Mouse (Mus musculus): ENCODE measurements around the gene Tmem115.
"Not testable (repeated sequence)": the region's sequence is repeated elsewhere in the genome, so short reads cannot be mapped to it uniquely, and the experiment has no call there.

Gene Tmem115

DNA sequence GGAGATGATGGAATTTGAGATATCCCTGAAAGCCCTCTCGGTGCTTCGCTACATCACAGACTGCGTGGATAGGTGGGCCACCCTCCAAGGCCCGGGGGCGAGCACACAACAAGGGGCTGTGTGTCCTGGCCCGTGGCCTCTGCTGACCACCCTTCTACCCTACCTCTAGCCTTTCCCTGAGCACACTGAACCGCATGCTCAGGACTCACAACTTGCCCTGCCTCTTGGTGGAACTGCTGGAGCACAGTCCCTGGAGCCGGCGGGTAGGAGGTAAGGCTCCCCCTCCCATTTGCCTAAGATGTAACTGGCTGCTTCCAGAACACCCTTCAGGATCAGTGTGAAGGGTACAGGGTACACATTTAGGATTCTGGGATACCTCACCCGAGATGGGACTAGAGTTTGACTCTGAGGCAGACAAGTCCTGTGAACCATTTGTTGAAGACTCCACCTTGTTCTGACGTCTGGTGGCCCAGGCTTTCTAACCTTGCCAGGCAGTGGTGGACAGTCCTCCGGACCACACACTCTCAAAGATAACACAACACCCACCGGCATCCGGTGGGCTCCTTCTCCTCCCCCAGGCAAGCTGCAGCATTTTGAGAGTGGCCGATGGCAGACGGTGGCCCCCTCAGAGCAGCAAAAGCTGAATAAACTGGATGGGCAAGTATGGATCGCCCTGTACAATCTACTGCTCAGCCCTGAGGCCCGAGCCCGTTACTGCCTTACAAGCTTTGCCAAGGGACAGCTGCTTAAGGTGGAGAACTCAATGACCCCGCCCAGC lies 15.7 kb downstream of the Tmem115 start:
- no peak for DNase-seq (ENCODE audit: low spot score in 2 of 2)

DNA sequence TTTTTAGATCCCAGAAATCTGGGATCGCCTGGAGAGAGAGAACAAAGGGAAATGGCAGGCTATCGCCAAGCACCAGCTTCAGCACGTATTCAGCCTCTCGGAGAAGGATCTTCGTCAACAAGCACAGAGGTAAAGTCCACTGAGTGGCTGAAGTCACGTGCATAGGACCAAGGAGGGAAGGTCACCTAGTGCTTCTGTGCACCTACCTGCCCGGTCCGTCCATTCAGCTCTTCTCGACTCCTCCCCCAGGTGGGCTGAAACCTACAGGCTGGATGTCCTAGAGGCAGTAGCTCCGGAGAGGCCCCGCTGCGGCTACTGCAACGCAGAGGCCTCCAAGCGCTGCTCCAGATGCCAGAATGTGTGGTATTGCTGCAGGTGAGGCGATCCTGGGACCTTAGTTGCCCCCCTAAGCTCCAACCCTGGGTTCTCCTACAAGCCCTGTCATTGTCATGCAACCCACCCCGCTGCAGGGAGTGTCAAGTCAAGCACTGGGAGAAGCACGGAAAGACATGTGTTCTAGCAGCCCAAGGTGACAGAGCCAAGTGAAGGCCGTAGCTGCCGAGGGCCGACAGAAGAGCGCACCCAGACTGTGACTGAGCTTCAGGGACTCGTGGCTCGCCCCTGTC lies 16.9 kb downstream of the Tmem115 start:
- DNase-seq (ENCODE audit: low spot score in 2 of 2), result no peak

GRCm38 (mm10) chr9:107551117-107551889 lies 17.6 kb downstream of the Tmem115 start, which contains the start of gene Rassf1:
TSS of gene Rassf1 (plus strand) at chr9:107551555.
- peak; percentile 79 to 80 for DNase-seq (ENCODE audit: low spot score in 2 of 2)

DNA sequence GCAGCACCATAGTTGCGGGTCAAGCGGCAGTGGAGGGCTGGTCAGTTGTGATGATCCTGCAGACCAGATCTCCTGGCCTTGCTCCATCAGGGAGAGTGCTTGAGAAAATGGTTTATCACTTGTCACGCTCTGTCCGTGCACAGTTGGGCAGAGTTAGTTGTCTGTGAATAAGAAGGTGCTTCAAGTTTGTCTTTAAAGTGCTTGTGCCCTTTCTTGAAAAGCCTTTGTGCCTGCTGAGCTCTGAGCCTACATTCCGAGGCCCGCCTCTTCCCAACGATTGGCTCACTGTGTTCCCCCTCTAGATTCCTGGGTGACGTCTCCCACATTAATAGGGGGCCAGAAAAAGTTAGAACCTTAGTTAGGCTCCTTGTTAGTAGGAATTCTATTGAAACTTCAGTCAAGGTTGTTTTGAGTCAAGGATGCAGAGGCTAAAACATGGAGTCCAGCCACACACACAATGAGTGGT lies 18.2 kb downstream of the Tmem115 start:
- no peak for DNase-seq (ENCODE audit: low spot score in 2 of 2)

DNA sequence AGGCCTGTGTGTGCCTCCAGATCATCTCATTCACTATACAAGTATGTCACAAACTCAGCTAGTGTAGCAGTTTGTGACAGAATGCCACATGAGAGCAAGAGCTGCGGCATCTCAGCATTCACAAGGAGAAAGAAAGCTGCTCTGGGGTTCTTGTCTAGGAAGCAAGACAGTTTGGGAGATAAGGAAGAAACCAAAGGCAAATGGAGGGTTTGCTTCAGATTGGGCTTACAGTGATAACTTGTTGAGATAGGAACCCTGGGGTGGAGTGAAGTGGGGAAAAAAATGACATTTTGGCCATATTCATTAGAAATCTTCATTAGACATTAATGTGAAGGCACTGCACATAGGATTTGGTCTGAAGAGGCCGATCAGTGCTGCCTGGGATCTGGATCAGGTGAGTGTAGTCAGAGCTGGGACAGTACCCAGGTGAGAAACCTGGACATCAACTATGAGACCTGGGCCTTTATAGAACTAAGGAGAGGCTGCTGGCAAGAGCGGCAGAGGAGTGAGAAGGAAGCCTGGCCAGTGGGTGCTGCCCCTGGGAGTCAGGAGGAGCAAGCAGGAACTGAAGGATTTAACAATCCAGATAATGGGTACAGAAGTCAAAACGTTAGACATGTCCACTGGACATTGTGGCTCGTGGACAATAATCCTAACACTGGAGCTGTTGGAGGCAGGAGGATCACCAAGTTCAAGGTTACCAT lies 19.1 kb downstream of the Tmem115 start:
- no peak for DNase-seq (ENCODE audit: low spot score in 2 of 2)

GRCm38 (mm10) chr9:107553541-107554318 lies 20.0 kb downstream of the Tmem115 start:
- DNase-seq (ENCODE audit: low spot score in 2 of 2), result no peak

DNA sequence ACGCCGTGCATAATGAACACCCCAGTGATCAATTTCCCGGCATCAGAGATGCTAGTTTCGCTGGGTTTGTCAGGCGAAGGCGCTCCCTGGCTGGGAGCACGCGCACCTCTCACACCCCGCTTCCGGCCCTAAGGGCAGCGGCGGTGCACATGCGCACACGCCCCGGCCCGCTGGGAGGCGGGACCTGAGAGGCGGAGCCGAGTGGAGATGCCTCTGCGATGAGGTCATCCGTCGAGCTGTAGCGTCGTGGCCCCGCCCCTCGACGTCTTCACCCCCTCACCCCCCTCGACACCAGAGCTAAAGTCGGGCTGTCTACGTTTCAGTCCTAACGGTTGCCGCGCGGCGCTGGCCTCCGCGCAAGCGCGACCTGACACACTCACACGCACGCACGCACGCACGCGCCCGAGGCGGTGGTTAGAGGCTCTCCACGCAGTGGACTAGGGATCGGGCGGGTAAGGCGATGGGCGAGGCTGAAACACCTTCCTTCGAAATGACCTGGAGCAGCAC lies 20.6 kb downstream of the Tmem115 start:
- peak; percentile 94 to 96 for DNase-seq (ENCODE audit: low spot score in 2 of 2)

GRCm38 (mm10) chr9:107555031-107555457 lies 21.3 kb downstream of the Tmem115 start:
- peak; percentile 89 to 90 for DNase-seq (ENCODE audit: low spot score in 2 of 2)

DNA sequence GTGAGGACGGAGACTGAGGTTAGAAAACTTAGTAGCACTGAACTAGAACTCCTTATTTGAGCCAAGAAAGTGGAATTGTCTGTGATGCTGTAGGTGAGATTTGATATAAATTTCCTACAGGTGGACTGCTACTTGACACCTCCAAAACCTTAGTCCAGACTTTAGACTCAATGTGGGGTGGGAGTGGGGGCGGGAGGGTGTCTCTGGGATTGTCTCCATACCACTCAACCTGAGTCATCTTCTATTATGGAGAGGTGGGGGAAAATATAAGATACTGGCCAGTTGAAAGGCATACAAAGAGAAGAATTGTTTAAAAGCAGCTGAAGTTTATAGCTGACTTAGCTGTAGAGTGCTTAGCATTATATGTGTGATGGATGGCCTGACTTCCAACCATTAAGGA lies 22.0 kb downstream of the Tmem115 start:
- DNase-seq (ENCODE audit: low spot score in 2 of 2), result no peak

- no peak for DNase-seq (ENCODE audit: low spot score in 2 of 2)
Measured at GRCm38 (mm10) chr9:107556346-107556745, 22.6 kb downstream of the Tmem115 start.

DNA sequence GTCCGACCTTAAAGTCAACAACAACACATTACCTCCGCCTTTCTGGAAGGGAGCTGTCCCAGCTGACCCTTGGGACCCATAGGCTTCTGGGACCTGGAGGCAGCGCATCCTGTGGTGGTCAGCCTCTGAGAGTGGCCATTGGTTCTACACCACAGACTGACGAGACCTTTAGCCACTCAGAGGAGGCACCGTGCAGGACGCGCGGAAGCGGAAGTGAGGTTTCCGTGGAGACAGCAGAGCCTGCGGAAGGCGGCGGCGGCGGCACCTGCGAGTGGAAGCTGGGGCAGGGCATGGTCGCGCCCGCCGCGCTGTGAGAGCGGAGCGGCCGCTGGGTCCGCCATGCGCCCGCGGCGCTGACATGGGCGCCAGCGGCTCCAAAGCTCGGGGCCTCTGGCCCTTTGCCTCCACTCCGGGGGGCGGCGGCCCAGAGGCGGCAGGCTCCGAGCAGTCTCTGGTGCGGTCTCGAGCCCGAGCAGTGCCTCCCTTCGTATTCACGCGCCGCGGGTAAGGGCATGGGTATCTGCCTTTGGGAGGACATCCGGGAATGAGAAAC lies 29.4 kb downstream of the Tmem115 start, which contains the start of gene Tusc2:
Gene Tusc2, plus strand, starts transcription at position 227 of the 553 bp plus-strand sequence.
- peak; percentile 96 to 98 for DNase-seq (ENCODE audit: low spot score in 2 of 2)

DNA sequence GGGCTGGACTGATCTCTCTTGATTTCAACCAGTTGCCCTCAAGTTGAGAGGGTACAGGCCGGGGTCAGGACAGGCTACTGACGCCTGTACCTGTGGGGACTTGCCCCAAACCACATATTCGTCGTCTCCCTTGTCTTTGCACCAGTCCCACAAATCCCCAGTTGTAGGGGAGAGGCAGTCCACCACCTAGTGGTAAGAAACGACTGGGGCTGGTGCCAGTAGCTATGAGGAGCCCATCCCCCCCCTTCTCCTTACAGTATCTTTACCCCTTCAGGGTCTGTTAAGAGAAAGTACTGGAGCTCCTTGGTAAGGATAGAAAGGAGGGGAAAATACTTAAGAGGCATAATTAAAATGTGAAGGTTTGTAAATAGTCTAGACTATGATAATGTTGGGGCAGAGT lies 31.8 kb downstream of the Tmem115 start:
- DNase-seq (ENCODE audit: low spot score in 2 of 2), result not testable (repeated sequence)

- peak; percentile 77 to 81 for DNase-seq (ENCODE audit: low spot score in 2 of 2)
Measured at GRCm38 (mm10) chr9:107566041-107566709, 32.4 kb downstream of the Tmem115 start.

DNA sequence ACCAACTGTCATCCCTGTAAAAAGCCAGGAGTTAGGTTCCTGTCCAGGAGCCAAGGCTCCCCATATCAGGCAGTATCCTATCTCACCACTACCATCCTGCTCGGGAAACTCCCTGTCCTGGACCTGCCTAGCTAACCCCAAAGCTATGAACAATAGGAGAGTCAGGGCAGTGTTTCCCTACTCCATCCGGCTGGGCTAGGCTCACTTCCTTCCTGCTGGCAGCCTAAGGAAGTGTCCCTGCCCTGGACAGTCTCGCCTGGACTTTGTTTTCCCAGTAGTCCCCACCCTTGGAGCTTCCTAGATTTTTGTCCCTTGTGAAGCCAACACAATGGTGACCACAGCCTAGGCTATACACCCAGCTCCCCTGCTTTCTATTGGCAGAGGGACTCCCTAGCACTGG lies 33.1 kb downstream of the Tmem115 start:
- peak; percentile 81 to 92 for DNase-seq (ENCODE audit: low spot score in 2 of 2)

- DNase-seq (ENCODE audit: low spot score in 2 of 2), result peak in 1 of 2 experiments; percentile 64
Measured at GRCm38 (mm10) chr9:107567702-107568319, 34.1 kb downstream of the Tmem115 start, which contains the start of gene Hyal2. TSS of gene Hyal2 (plus strand) at chr9:107567945.

- peak; percentile 85 to 90 for DNase-seq (ENCODE audit: low spot score in 2 of 2)
Measured at GRCm38 (mm10) chr9:107568331-107569261, 34.9 kb downstream of the Tmem115 start.

DNA sequence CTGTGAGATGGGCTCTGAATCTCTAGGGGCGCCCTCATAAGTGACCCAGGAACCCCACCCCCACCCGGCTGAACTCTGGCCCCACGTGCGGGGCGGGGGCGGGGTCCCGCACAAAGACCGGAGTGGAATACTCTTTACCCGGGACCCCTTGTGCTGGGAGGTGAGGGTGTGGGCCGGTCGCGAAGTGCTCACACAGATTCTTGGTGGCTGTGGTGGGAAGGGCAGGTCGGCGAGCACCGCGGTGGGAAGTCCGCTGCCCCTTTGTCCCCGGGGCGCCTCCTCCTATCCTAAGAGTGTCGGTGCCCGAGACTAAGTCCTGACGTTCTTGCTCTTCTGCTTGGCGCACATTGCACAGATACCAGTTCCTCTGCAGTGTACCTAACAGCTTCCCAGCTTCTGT lies 35.5 kb downstream of the Tmem115 start:
- DNase-seq (ENCODE audit: low spot score in 2 of 2), result no peak

- DNase-seq (ENCODE audit: low spot score in 2 of 2), result no peak
Measured at GRCm38 (mm10) chr9:107570016-107570415, 36.3 kb downstream of the Tmem115 start.
